ENCODE assay signal across 19 mouse cellular contexts in genomic region chr2:6189675-6189998, GRCm38 (mm10). TPM values are rescaled to one million over a fixed set of nuclear protein-coding genes. Genes with fewer than 3 reads are reported as not detected.
"Had no signal": no experiment of that assay in that cellular context is flagged by ENCODE, and none has a peak within 500 bp of the region (broad histone marks: within the 10 kb centered on the region; RNA-seq: fewer than 3 reads in every experiment).

No protein-coding gene starts in this region.

- DNase-seq: kidney, adult 11 months; kidney, adult 8-10 months; kidney, postnatal 4 days; layer of hippocampus, adult 9-11 months; layer of hippocampus, postnatal 36 days; liver, embryonic 13.5 days; lung, adult 2 months; midbrain, embryonic 14.5 days; right cerebral cortex, adult 18-20 months; right cerebral cortex, postnatal 14 days; right cerebral cortex, postnatal 4 days; thymus, adult 18-20 months; thymus, postnatal 36 days had no signal

- ATAC-seq: intestine, embryonic 15.5 days had no signal

- H3K27ac ChIP-seq: intestine, embryonic 15.5 days; kidney, postnatal 0 days; layer of hippocampus, adult 2 months; left cerebral cortex, adult 2 months; liver, embryonic 13.5 days; macrophage had no signal

- H3K36me3 ChIP-seq: intestine, embryonic 15.5 days; liver, embryonic 13.5 days had no signal

- H3K27me3 ChIP-seq: intestine, embryonic 15.5 days had no signal

- H3K4me3 ChIP-seq: intestine, embryonic 15.5 days; layer of hippocampus, adult 2 months; left cerebral cortex, adult 2 months; liver, embryonic 13.5 days had no signal

RNA-seq across cellular contexts. Expression of gene Proser2, which starts 59.6 kb away (rescaled TPM):
- total RNA-seq: megakaryocyte-erythroid progenitor cell, adult 5-6 weeks had no signal
- polyA plus RNA-seq: macrophage had no signal
